Mouse (Mus musculus) bone marrow macrophage, adult 2 months (primary cell): Measurements from ENCODE around the gene M1ap. TPM values are rescaled to one million over a fixed set of nuclear protein-coding genes. Genes with fewer than 3 reads are reported as not detected.
A peak's percentile ranks its signal among the peaks of the same experiment; 100 is the strongest.

Experiments used
- H3K27ac ChIP-seq: 2 replicates; pipeline ENCODE4 v1.5.1; 2012; ENCODE audit warnings: low read depth, low read length; ENCODE audit not compliant: insufficient read depth
- H3K4me1 ChIP-seq: 2 replicates; pipeline ENCODE4 v1.6.1; 2012; ENCODE audit warnings: low read length; ENCODE audit not compliant: control insufficient read depth, insufficient read depth
- H3K4me3 ChIP-seq: 2 replicates; pipeline ENCODE4 v1.5.1; 2012; ENCODE audit warnings: mild to moderate bottlenecking, low read length, moderate library complexity; ENCODE audit not compliant: insufficient read depth
- CTCF ChIP-seq: IDR thresholded peaks from 2 replicates; pipeline ENCODE4 v1.5.1; 2012; ENCODE audit warnings: low read depth, mild to moderate bottlenecking, low read length, moderate library complexity
- POLR2A ChIP-seq: IDR thresholded peaks from 2 replicates; pipeline ENCODE4 v1.6.1; 2012; ENCODE audit warnings: mild to moderate bottlenecking, low read depth, low read length, borderline replicate concordance
- polyA plus RNA-seq: library from polyadenylated mRNA; stranded (reverse); fragments of >200 nt; gene quantifications from 2 replicates; pipeline ENCODE4 v1.2.4, GENCODE M21; 2012; ENCODE audit not compliant: missing spikeins, insufficient read depth, insufficient read length

Gene M1ap
- polyA plus RNA-seq, result 2.4 and 7.0 TPM in 2 replicates

GRCm38 (mm10) chr6:82946651-82947050, at the start of gene M1ap:
M1ap (plus strand) TSS chr6:82946902.
- TF ChIP-seq POLR2A (no peak), CTCF (no peak)

GRCm38 (mm10) chr6:82897311-82897710, 49.4 kb upstream of the M1ap start:
- TF ChIP-seq CTCF (no peak), POLR2A (no peak)
- peaks cover 10% of the 10 kb centered on the region for H3K4me1 ChIP-seq
- H3K27ac ChIP-seq, result no peak overlapping the region
- no peak overlapping the region for H3K4me3 ChIP-seq

More at GRCm38 (mm10) chr6:82946651-82947050, at the start of gene M1ap:
- Histone ChIP-seq H3K4me1 (no peaks in the 10 kb centered on the region), H3K27ac (no peak within 1 kb of the TSS), H3K4me3 (no peak within 1 kb of the TSS)

DNA sequence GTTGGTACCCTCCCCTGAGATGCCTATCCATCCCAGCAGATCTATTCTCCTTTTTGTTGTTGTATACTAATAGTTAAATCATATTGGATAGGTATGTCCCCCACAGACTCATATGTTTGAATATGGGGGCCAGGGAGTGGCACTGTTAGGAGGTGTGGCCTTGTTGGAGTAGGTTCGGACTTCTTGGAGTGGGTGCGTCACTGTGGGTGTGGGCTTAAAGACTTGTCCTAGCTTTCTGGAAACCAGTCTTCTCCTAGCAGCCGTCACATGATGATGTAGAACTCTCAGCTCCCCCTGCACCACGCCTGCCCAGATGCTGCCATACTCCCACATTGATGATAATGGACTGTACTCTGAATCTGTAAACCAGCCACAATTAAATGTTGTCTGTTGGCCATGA, 48.5 kb upstream of the M1ap start:
- Histone ChIP-seq H3K4me1 (peaks cover 14% of the 10 kb centered on the region), H3K27ac (no peak overlapping the region), H3K4me3 (no peak overlapping the region)
- TF ChIP-seq CTCF (no peak), POLR2A (no peak)

DNA sequence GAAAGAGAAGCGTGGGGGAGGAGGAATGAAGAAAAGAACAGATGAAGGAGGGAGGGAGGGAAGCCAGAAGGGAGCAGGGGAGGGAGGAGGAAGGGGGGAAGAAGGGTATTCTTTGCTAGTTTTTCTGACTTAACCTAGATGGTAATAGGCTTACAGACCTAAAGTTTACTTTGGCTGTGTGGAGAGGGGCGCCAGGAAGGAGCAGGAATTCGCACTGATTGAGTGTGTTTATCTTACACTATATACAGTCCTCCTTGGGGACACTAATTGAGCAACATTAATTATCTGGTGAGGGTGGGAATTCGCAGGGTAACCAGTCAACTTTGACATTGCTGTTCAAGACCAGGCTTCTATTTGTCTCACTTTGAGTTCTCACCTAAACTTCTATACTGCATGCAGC, 48.0 kb upstream of the M1ap start:
- Histone ChIP-seq H3K4me1 (peaks cover 14% of the 10 kb centered on the region), H3K4me3 (no peak overlapping the region), H3K27ac (no peak overlapping the region)
- no peak for TF ChIP-seq CTCF
- no peak for TF ChIP-seq POLR2A

DNA sequence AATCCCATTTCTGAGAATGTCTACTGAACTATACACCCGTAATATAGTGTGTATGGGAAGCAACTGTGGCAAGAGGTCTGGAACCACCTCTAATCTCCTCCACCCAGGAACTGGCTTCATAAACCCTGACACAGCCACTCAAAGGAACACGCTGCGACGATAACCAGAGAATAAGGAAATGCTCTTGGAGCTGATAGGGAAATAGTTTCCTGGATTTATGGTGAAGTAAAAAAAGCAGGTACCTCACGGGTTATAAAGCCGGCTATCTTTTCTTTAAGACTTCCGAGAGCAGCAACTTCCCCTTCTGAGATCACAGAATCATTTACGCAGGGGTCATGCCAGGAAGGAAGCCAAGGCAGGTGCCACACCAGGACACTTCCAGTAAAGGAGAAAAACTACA, 44.1 kb upstream of the M1ap start:
- Histone ChIP-seq H3K27ac (no peak overlapping the region), H3K4me3 (no peak overlapping the region), H3K4me1 (peaks cover 7% of the 10 kb centered on the region)
- TF ChIP-seq CTCF (no peak), POLR2A (no peak)

- Histone ChIP-seq H3K27ac (no peak overlapping the region), H3K4me3 (no peak overlapping the region), H3K4me1 (peaks cover 20% of the 10 kb centered on the region)
- TF ChIP-seq POLR2A (no peak), CTCF (no peak)
These were observed 39.7 kb upstream of the M1ap start for GRCm38 (mm10) chr6:82906985-82907384.

DNA sequence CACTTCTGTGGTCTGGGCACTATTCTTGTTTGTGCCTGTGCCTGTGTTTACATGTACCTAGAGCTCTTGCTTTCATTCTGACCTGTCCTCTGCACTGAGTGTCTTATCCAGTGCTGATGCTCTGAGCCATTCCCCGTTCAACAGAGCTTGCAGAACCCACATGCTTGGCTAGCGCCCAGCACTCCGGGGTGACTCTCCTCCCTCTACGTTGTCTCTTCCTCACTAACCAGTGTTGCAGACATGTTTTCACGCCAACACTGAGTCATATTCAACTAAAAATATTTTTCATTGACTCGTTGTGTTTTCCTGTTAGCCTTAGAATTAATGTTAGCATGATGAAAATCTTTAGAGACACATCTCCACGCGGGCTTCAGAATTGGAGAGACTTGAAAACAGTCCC, 38.7 kb upstream of the M1ap start:
- TF ChIP-seq POLR2A, result no peak
- no peak for TF ChIP-seq CTCF
- peaks cover 19% of the 10 kb centered on the region for H3K4me1 ChIP-seq
- H3K27ac ChIP-seq, result peak overlapping the region; percentile 15; the same call in 1 of the 2 replicates
- no peak overlapping the region for H3K4me3 ChIP-seq

DNA sequence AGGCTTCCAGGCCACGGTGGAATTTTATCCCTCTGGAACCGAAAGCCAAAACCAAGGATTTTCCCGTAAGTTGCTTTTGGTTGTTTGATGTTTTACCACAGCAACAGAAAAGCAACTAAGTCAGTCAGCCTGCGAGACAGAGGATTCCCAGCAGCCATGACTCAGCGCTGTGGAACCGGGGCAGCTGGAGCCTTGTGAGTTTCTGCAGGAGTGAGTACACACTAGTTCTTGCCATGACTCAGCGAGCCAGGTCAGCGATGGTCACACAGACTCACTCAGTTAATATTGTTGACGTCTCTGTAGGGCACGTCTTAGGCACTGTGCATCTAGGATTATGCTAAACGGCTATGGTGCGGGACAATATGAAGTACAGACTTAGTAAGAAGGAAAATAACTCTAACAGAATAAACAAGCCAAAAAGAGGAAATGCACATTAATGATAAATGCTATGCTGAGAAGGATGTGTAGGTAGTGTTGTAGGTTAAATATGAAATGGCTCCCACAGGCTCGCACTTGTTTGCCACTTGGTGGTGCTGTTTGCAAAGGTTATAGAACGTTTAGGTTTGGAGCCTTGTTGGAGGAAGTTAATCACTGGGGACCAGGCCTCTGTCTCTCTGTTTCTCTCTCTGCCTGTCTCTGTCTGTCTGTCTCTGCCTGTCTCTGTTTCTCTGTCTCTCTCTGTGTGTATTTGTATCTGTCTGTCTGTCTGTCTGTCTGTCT, 37.4 kb upstream of the M1ap start:
- Histone ChIP-seq H3K4me1 (peaks cover 27% of the 10 kb centered on the region), H3K4me3 (peak overlapping the region; percentile 13; the same call in 1 of the 2 replicates), H3K27ac (peak overlapping the region; percentile 51)
- no peak for TF ChIP-seq POLR2A
- peak; percentile 6; the same call in 1 of the 2 replicates for TF ChIP-seq CTCF

GRCm38 (mm10) chr6:82911303-82911702, 35.4 kb upstream of the M1ap start:
- no peak for TF ChIP-seq CTCF
- TF ChIP-seq POLR2A, result no peak
- H3K4me1 ChIP-seq, result peaks cover 27% of the 10 kb centered on the region
- no peak overlapping the region for H3K4me3 ChIP-seq
- H3K27ac ChIP-seq, result no peak overlapping the region

DNA sequence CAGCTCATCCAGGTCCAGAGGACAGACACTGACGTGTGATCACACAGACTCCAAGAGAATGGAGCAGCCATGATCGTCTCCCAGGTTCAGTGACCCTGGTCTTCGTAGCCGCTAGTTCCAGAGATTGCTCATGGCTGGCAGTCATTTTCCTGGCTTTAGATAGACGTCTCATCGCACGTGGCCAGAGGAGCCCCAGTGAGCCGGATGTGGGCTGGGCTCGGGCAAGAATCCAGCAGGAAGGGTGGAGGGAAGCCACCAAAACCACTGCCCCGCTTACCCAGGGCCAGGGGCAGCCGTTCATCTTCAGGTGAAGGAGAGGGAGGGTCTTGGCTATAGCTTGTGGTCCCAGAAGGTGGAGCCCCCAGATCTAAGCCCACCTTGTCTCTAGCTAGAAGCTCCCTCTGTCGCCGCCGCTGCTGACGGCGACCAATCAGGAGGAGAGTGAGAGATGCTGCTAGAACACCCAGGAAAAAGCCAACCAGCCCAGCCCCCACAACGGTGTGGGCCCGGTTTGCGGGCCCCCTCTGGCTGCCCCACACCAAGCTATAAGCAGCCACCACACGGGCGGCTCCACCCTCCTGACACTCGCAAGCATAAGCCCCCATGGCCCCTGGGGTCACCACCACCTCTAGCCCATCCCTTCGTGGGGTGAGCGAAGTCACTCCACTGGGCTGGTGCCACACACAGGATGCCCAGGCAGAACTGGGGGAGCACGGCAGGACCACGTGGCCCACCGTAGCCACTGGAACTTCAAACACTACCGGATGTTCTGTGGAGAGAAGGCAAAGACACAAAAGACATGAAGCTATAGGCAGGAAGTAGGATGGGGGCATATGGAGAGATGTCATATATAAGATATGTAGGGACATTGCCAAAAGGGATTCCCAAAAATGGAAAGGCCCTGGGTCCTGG, 33.1 kb upstream of the M1ap start:
- Histone ChIP-seq H3K4me3 (peak overlapping the region; percentile 51), H3K4me1 (peaks cover 22% of the 10 kb centered on the region), H3K27ac (no peak overlapping the region)
- TF ChIP-seq CTCF (no peak), POLR2A (no peak)
